Mouse (Mus musculus) urinary bladder, postnatal 0 days (tissue): ENCODE results near the gene Rnf114. TPM values are rescaled to one million over a fixed set of nuclear protein-coding genes. Genes with fewer than 3 reads are reported as not detected.

Source experiments
- polyA plus RNA-seq: library from polyadenylated mRNA; unstranded; fragments of >200 nt; fragmentation: Nextera tagmentation; extraction: Ambion mirVana; gene quantifications from 2 replicates; pipeline ENCODE4 v1.2.1, GENCODE M21; 2015

Rnf114 gene
- 54.8 and 61.5 TPM in 2 replicates for polyA plus RNA-seq

DNA sequence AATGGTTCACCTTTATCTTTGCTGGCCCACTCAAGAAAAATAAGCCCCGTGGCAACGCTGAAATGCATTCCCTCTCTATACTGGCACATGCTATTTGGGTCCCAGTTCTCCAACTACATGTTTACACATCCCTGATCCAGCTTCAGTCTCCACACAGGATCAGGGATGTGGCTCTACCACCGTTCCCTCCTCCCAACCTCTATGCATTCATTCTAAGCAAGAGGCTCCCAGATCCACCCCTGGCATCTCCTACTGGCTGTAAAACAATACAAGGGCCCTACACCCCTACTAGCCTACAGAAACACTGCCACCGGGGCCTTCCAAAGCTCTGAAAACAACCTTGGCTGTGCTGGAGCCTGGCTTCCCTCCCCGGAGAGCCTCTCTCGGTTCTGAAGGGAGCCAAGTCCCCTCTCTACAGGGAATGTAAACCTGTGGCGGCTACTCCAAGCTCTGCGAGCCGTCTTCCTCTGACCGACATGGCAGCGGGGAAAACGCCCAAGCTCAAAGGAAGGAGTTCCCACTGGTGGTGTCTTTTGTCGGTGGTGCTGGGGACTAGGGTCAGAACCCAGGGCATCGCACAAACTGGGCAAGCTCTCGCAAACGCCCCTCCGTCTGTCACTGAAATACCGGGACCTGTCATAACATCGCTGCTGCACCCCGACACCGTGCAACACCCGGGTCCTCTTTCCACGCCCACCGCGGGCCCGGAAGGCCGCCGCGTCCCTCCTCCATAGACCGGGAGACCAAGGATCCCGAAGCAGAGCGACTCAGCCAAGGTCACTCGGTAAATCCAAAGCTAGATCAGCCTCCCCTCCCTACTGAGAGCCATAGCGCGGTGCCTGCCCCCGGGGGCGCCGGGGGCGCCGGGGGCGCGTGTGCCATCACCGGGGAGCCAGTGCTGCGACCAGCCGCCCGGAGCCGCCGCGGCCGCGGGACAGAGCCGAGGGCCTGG lies at the start of gene Rnf114:
Rnf114 (plus strand) TSS at position 889 of the 952 bp plus-strand sequence.

DNA sequence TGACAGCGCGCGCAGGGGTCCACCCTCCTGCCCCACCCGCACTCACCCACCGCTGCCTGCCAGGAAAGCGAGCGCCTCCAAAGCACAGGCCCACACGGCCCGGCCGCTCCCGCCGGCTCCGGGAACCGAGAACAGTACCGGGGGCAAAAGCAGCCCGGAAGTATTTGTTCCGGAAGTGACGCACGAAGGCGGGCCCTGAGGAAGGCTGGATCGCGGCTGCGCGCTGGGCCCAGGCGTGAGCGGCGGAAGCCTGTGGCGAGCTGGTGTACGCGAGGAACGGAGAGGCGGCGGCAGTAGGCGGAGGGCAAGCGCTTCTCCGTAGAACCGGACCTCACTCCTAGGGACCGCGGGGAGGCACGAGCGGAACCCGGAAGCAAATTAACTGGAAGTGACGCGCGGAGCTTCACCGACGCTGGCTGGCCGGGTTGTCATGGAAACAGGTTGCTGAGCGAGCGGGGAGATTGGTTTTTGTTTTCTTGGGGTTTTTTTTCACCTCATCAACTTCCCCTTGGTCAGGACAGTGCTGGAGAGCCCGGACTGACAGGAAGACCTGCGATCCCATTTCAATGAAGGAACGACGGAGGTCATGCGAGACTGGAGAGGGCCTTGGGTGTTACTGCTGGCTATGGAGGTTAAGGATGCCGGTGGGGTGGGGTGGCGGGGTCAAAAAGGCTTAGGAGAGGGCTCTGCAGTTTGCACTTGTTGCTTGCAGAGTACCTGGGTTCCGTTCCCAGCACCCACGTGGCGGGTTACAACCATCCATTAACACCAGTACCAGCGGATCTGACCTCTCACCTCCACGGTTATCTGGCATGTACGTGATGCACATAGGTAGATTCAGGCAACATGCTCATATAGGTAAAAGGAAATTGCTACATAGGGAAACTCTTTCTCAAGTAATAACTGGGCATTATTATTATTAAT lies 530 bp downstream of the Rnf114 start, which contains the start of gene Spata2:
Spata2 (minus strand) TSS at position 175 of the 924 bp plus-strand sequence.

DNA sequence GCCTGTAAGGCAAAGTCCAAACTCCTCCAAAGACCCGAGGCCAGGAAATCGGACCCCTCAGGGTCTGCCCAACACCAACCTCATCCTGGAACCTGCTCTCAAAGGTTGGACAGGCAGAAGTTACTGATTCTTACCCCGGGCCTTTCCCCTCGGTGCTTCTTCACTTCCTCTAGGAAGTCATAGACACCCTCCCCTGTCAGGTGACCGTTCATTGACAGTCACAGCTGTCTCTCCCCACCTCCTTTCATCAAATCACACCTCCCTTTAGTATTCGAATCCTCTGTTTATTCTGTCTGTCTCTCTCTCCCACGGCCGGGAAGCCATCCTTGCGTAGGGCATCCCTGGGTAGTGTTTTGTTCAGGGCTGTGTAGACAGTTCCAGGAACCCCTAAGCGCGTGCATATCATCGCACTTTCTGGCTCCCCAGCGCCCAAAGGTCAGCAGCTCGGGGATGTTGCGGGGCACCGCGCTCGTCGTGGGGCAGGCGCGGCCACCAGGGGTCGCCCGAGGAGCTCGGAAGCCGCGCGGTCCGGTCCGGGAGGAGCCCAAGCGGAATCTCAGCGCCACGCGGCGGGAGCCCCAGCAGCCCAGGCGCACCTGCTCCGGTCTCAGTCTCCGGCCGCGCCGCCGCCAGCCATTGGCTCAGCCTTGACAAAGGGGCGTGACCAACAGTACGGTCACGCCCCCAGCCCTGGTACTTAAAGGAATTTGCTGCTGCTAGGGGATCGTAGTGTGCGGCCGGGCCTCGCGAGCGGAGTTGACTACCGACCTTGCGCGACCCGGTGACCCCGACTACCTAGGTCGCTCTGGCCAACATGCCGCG lies 45.2 kb downstream of the Rnf114 start, which contains the start of gene Snai1:
Snai1 (plus strand) TSS at position 720 of the 822 bp plus-strand sequence.

Other genes starting within 250 kb of the Rnf114 start
- gene B4galt5, start 143.5 kb upstream of the Rnf114 start, polyA plus RNA-seq = 9.5 and 11.5 TPM in 2 replicates
- 10.6 and 11.5 TPM in 2 replicates for gene Slc9a8, start 70.9 kb upstream of the Rnf114 start, polyA plus RNA-seq
- 7.4 and 7.6 TPM in 2 replicates for gene Spata2, start 242 bp downstream of the Rnf114 start, polyA plus RNA-seq
- 33.0 and 34.0 TPM in 2 replicates for gene Snai1, start 45.5 kb downstream of the Rnf114 start, polyA plus RNA-seq
- gene Ube2v1, start 139.4 kb downstream of the Rnf114 start, polyA plus RNA-seq = 206 and 234 TPM in 2 replicates
- gene Gm20431, start 168.9 kb downstream of the Rnf114 start, polyA plus RNA-seq = 4.0 and 6.2 TPM in 2 replicates
- gene Cebpb, start 196.3 kb downstream of the Rnf114 start, polyA plus RNA-seq = 25.6 and 46.3 TPM in 2 replicates
- 26.1 and 31.0 TPM in 2 replicates for gene Tmem189, start 197.2 kb downstream of the Rnf114 start, polyA plus RNA-seq